Mouse (Mus musculus) limb, embryonic 14.5 days (tissue): ENCODE measurements at regions not wholly inside any gene's neighbourhood (a gene's known extent, or its start where the extent isn't known, plus 50 kb on each side); places are given as distances from the start of the nearest gene placed in this dataset. TPM values are rescaled to one million over a fixed set of nuclear protein-coding genes. Genes with fewer than 3 reads are reported as not detected.

ENCODE experiments used
- ATAC-seq: fragments of 200-750 bp; cut with Nextera tagmentation; 2 replicates; pipeline ENCODE4 v1.8.0; 2017; ENCODE audit warnings: low read depth, moderate number of reproducible peaks, moderate TSS enrichment; ENCODE audit not compliant: low FRiP score
- DNase-seq: peaks from one replicate; pipeline ENCODE4 v3.0.0-alpha.2; 2015; ENCODE audit warnings: low spot score
- H3K27ac ChIP-seq: fragments of 300-500 bp; sonication (generic); replicated peaks from 2 replicates; pipeline ENCODE4 v1.5.1; 2014; ENCODE audit warnings: low read depth, mild to moderate bottlenecking, low read length, moderate library complexity, mixed read lengths
- H3K27me3 ChIP-seq: fragments of 300-500 bp; sonication (generic); 2 replicates; pipeline ENCODE4 v1.6.1; 2014; ENCODE audit warnings: low read length, mixed read lengths; ENCODE audit not compliant: control insufficient read depth, insufficient read depth
- H3K36me3 ChIP-seq: fragments of 300-500 bp; sonication (generic); 2 replicates; pipeline ENCODE4 v1.6.1; 2014; ENCODE audit warnings: mild to moderate bottlenecking, low read length, moderate library complexity, mixed read lengths; ENCODE audit not compliant: control insufficient read depth, insufficient read depth
- H3K4me1 ChIP-seq: fragments of 300-500 bp; sonication (generic); 2 replicates; pipeline ENCODE4 v1.6.1; 2014; ENCODE audit warnings: antibody characterized with exemption, low read length, mixed read lengths; ENCODE audit not compliant: control insufficient read depth, insufficient read depth
- H3K4me2 ChIP-seq: fragments of 300-500 bp; sonication (generic); replicated peaks from 2 replicates; pipeline ENCODE4 v1.6.1; 2014; ENCODE audit warnings: low read depth, mild to moderate bottlenecking, low read length, moderate library complexity; ENCODE audit not compliant: severe bottlenecking
- H3K4me3 ChIP-seq: fragments of 300-500 bp; sonication (generic); replicated peaks from 2 replicates; pipeline ENCODE4 v1.5.1; 2014; ENCODE audit warnings: low read length
- H3K9ac ChIP-seq: fragments of 300-500 bp; sonication (generic); 2 replicates; pipeline ENCODE4 v1.6.1; 2014; ENCODE audit warnings: mild to moderate bottlenecking, low read depth, low read length, moderate library complexity; ENCODE audit not compliant: severe bottlenecking
- H3K9me3 ChIP-seq: fragments of 300-500 bp; sonication (generic); 2 replicates; pipeline ENCODE4 v1.6.1; 2016; ENCODE audit warnings: low read length; ENCODE audit not compliant: control insufficient read depth
- POLR2A ChIP-seq: fragments of 200-500 bp; IDR thresholded peaks from 2 replicates; pipeline ENCODE4 v1.8.0; 2012; ENCODE audit warnings: inconsistent platforms, mild to moderate bottlenecking, moderate library complexity, borderline replicate concordance; ENCODE audit not compliant: insufficient read depth, insufficient read length; ENCODE audit errors: extremely low read depth
- WGBS: fragments of 180-500 bp; shearing (Covaris S2); extraction: QIAGEN DNeasy Blood & Tissue Kit; methylation state at CpG from one replicate; pipeline ENCODE4 v1.1.7; 2014; 5-methylcytosine and 5-hydroxymethylcytosine counted together
- microRNA counts: library from miRNA; unstranded; fragments of <30 nt; microRNA quantifications from one replicate; lab custom pipeline; 2016
- microRNA-seq: library from miRNA; unstranded; fragments of <30 nt; microRNA quantifications from one replicate; pipeline ENCODE4, GENCODE M21; 2016

GRCm38 (mm10) chr14:64595891-64596290 is 491.8 kb downstream of the Prss52 start:
- no peak overlapping the region for H3K4me2 ChIP-seq
- no peak for TF ChIP-seq POLR2A
- ATAC-seq (no peak), DNase-seq (no peak)
- no peaks in the 10 kb centered on the region for H3K9me3 ChIP-seq
- H3K36me3 ChIP-seq, result no peaks in the 10 kb centered on the region
- no peak overlapping the region for H3K4me3 ChIP-seq
- no peaks in the 10 kb centered on the region for H3K4me1 ChIP-seq
- peaks cover 19% of the 10 kb centered on the region; the same call in 1 of the 2 replicates for H3K27me3 ChIP-seq
- H3K9ac ChIP-seq, result no peak overlapping the region
- WGBS, result 84% methylated on average over 4 of the region's 4 CpGs
- H3K27ac ChIP-seq, result no peak overlapping the region

DNA sequence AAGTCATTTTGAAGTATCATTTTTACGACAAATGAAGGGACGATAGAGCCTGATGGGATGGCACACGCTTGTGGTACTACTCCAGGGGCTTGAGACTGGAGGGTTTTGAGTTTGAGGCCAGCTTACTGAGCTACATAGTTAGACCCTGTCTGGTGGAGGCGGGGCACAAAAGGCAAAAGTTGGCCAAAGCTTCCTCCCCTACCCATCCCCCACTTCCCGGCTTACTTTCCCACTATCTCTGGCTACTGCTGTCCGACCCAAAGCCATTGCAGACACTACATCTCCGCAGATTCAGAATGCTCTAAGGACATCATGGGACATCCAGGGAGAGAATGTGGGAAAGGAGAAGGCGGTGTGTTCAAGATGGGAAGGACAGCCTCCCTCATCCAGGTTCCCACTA is 493.1 kb downstream of the Prss52 start:
- no peak overlapping the region for H3K4me2 ChIP-seq
- no peak overlapping the region for H3K9ac ChIP-seq
- ATAC-seq (no peak), DNase-seq (no peak)
- no peaks in the 10 kb centered on the region for H3K4me1 ChIP-seq
- 69% methylated on average over 8 of the region's 8 CpGs for WGBS
- H3K4me3 ChIP-seq, result no peak overlapping the region
- H3K27me3 ChIP-seq, result peaks cover 6% of the 10 kb centered on the region; the same call in 1 of the 2 replicates
- no peaks in the 10 kb centered on the region for H3K36me3 ChIP-seq
- no peak overlapping the region for H3K27ac ChIP-seq
- no peak for TF ChIP-seq POLR2A
- no peaks in the 10 kb centered on the region for H3K9me3 ChIP-seq

MicroRNA genes in the stretch of these regions (microRNA counts, 519-probe panel; counts per million panel counts)
- microRNA mmu-miR-124 (lab: Ali Mortazavi, UCI), result 1,867 counts per million, percentile 21 among the panel's probes with 10 or more counts

Small RNAs in the stretch of these regions (microRNA-seq; reads per million reads assigned to microRNA genes)
- not detected for gene Mir124a-1
- not detected for gene Mir3078
